Mouse (Mus musculus) C2C12 (cell line): ENCODE measurements around the gene Tpm1. TPM values are rescaled to one million over a fixed set of nuclear protein-coding genes. Genes with fewer than 3 reads are reported as not detected.

Experiments used
- H3K27me3 ChIP-seq: one replicate; pipeline ENCODE4 v1.6.1; 2011; ENCODE audit not compliant: control insufficient read depth, insufficient read depth, insufficient read length
- H3K36me3 ChIP-seq: one replicate; pipeline ENCODE4 v1.6.1; 2011; ENCODE audit not compliant: control insufficient read depth, insufficient read depth
- H3K4me3 ChIP-seq: one replicate; pipeline ENCODE4 v1.5.1; 2011; ENCODE audit warnings: mild to moderate bottlenecking, control low read depth; ENCODE audit not compliant: poor library complexity, insufficient read depth, severe bottlenecking
- H3K79me2 ChIP-seq: one replicate; pipeline ENCODE4 v1.6.1; 2011; ENCODE audit not compliant: control insufficient read depth, insufficient read depth
- H3K79me3 ChIP-seq: one replicate; pipeline ENCODE4 v1.6.1; 2011; ENCODE audit warnings: low read depth, control low read depth
- H3ac ChIP-seq: one replicate; pipeline ENCODE3; 2011; ENCODE audit warnings: low read depth; ENCODE audit not compliant: control insufficient read depth, insufficient read length
- CEBPB ChIP-seq: IDR thresholded peaks from one replicate; pipeline ENCODE4 v1.6.1; 2011; ENCODE audit warnings: low read depth, mild to moderate bottlenecking, control low read depth, moderate library complexity
- CTCF ChIP-seq: IDR thresholded peaks from one replicate; pipeline ENCODE4 v1.5.1; 2011; ENCODE audit not compliant: control insufficient read depth, insufficient read depth, insufficient read length
- FOSL1 ChIP-seq: IDR thresholded peaks from one replicate; pipeline ENCODE4 v1.8.0; 2011; ENCODE audit warnings: mild to moderate bottlenecking, low read length; ENCODE audit not compliant: poor library complexity, insufficient read depth, severe bottlenecking
- MAX ChIP-seq: IDR thresholded peaks from one replicate; pipeline ENCODE4 v1.6.1; 2011; ENCODE audit warnings: mild to moderate bottlenecking, control low read depth
- MYOD1 ChIP-seq: IDR thresholded peaks from one replicate; pipeline ENCODE4 v1.6.1; 2011; ENCODE audit warnings: low read depth; ENCODE audit not compliant: control insufficient read depth, insufficient read length
- MYOG ChIP-seq: IDR thresholded peaks from one replicate; pipeline ENCODE4 v1.6.1; 2011; ENCODE audit not compliant: control insufficient read depth, insufficient read length; ENCODE audit errors: extremely low read depth
- USF1 ChIP-seq: IDR thresholded peaks from one replicate; pipeline ENCODE4 v1.6.1; 2011; ENCODE audit warnings: low read depth, mild to moderate bottlenecking, control low read depth, moderate library complexity
- polyA plus RNA-seq: library from polyadenylated mRNA; unstranded; fragments of >200 nt; fragmentation: generic; extraction: Trizol; gene quantifications from one replicate; pipeline ENCODE4 v1.2.1, GENCODE M21; 2012; ENCODE audit warnings: missing spikeins

The Tpm1 gene
- polyA plus RNA-seq, 1 experiment, result 1,080 TPM

GRCm38 (mm10) chr9:66977121-66977520 is 72.1 kb downstream of the Tpm1 start:
- H3K4me3 ChIP-seq, result no peak overlapping the region
- no peak overlapping the region for H3ac ChIP-seq
- H3K79me2 ChIP-seq, result no peaks in the 10 kb centered on the region
- H3K27me3 ChIP-seq, result no peaks in the 10 kb centered on the region
- no peak for TF ChIP-seq USF1
- no peak for TF ChIP-seq CEBPB
- TF ChIP-seq CTCF, result no peak
- no peak for TF ChIP-seq MAX
- no peak for TF ChIP-seq FOSL1
- no peak for TF ChIP-seq MYOD1
- TF ChIP-seq MYOG, result no peak
- no peaks in the 10 kb centered on the region for H3K36me3 ChIP-seq
- no peaks in the 10 kb centered on the region for H3K79me3 ChIP-seq

GRCm38 (mm10) chr9:66975239-66975645 is 74.0 kb downstream of the Tpm1 start, which contains the start of gene Lactb:
Gene Lactb (minus strand): TSS chr9:66975484.
- Histone ChIP-seq H3K36me3 (no peaks in the 10 kb centered on the region), H3K4me3 (peak within 1 kb of the TSS; percentile 65), H3K27me3 (no peaks in the 10 kb centered on the region), H3K79me2 (no peaks in the 10 kb centered on the region), H3ac (peak within 1 kb of the TSS; percentile 91), H3K79me3 (no peaks in the 10 kb centered on the region)
- no peak for TF ChIP-seq FOSL1
- no peak for TF ChIP-seq MYOG
- TF ChIP-seq MYOD1, result no peak
- no peak for TF ChIP-seq MAX
- TF ChIP-seq CEBPB, result no peak

GRCm38 (mm10) chr9:66974721-66975225 is 74.4 kb downstream of the Tpm1 start:
- Histone ChIP-seq H3ac (peak overlapping the region; percentile 91), H3K4me3 (peak overlapping the region; percentile 65), H3K79me2 (no peaks in the 10 kb centered on the region), H3K27me3 (no peaks in the 10 kb centered on the region), H3K36me3 (peaks cover 4% of the 10 kb centered on the region), H3K79me3 (no peaks in the 10 kb centered on the region)
- no peak for TF ChIP-seq CTCF
- no peak for TF ChIP-seq USF1

Other genes starting within 250 kb of the Tpm1 start
- 0.49 TPM for gene Aph1c, start 214.7 kb downstream of the Tpm1 start, polyA plus RNA-seq
- gene Rab8b, start 129.7 kb downstream of the Tpm1 start, polyA plus RNA-seq, result 4.1 TPM
- 1,028 TPM for gene Rps27l, start 103.3 kb downstream of the Tpm1 start, polyA plus RNA-seq
- 7.5 TPM for gene Lactb, start 73.9 kb downstream of the Tpm1 start, polyA plus RNA-seq